24 mouse cellular contexts compared by ENCODE assay signal in genomic region chr13:15670144-15670961, GRCm38 (mm10).
DNase-seq lines count a peak whose midpoint lies in the region; ATAC-seq and TF ChIP-seq lines count a peak whose summit lies in the region.
"Had no signal": no experiment of that assay in that cellular context is flagged by ENCODE, and none has a peak within 500 bp of the region (broad histone marks: within the 10 kb centered on the region; RNA-seq: fewer than 3 reads in every experiment).

No protein-coding gene starts in this region.

- no peak for TF ChIP-seq CTCF in liver, postnatal 0 days (IDR thresholded peaks at IDR 0.05; ENCODE audit: low read depth)

- H3K4me3 ChIP-seq in liver, embryonic 11.5 days (ENCODE audit: low read depth, low read length): no peak overlapping the region
- H3K4me3 ChIP-seq in liver, postnatal 0 days (ENCODE audit: low read depth, low read length): no peak overlapping the region
- H3K4me3 ChIP-seq in intestine, embryonic 16.5 days (ENCODE audit: low read length): no peak overlapping the region
- no peak overlapping the region for H3K4me3 ChIP-seq in forebrain, embryonic 12.5 days (replicated peaks)
- H3K4me3 ChIP-seq in forebrain, embryonic 11.5 days (ENCODE audit: low read depth, low read length): no peak overlapping the region
- H3K4me3 ChIP-seq: heart, embryonic 13.5 days; layer of hippocampus, adult 2 months; limb, embryonic 10.5 days; neural tube, embryonic 13.5 days; stomach, embryonic 15.5 days had no signal

- no peaks in the 10 kb centered on the region for H3K9me3 ChIP-seq in liver, embryonic 11.5 days (ENCODE audit: control insufficient read depth, low read length)
- H3K9me3 ChIP-seq in liver, postnatal 0 days (ENCODE audit: low read length): no peaks in the 10 kb centered on the region
- H3K9me3 ChIP-seq in intestine, embryonic 16.5 days (ENCODE audit: control insufficient read depth, low read length): no peaks in the 10 kb centered on the region
- no peaks in the 10 kb centered on the region for H3K9me3 ChIP-seq in forebrain, embryonic 12.5 days
- H3K9me3 ChIP-seq in forebrain, embryonic 11.5 days (ENCODE audit: control insufficient read depth, low read length): no peaks in the 10 kb centered on the region
- H3K9me3 ChIP-seq: heart, embryonic 13.5 days; limb, embryonic 10.5 days; neural tube, embryonic 13.5 days; stomach, embryonic 15.5 days had no signal

- H3K27ac ChIP-seq in liver, embryonic 11.5 days (ENCODE audit: low read depth, low read length): no peak overlapping the region
- no peak overlapping the region for H3K27ac ChIP-seq in liver, postnatal 0 days (ENCODE audit: low read depth)
- no peak overlapping the region for H3K27ac ChIP-seq in intestine, embryonic 16.5 days (ENCODE audit: low read length)
- no peak overlapping the region for H3K27ac ChIP-seq in forebrain, embryonic 12.5 days
- H3K27ac ChIP-seq in forebrain, embryonic 11.5 days (ENCODE audit: low read depth, low read length): no peak overlapping the region
- H3K27ac ChIP-seq: heart, embryonic 13.5 days; layer of hippocampus, adult 2 months; limb, embryonic 10.5 days; neural tube, embryonic 13.5 days; stomach, embryonic 15.5 days had no signal

- DNase-seq in liver, embryonic 11.5 days (ENCODE audit: low spot score): no peak
- DNase-seq in liver, postnatal 0 days: no peak
- peak; percentile 10 for DNase-seq in fat pad, adult 2 months (ENCODE audit: extremely low read depth, low read depth, low spot score)
- DNase-seq in forebrain, embryonic 11.5 days (ENCODE audit: low spot score): no peak
- no peak for DNase-seq in spleen, postnatal 36 days (ENCODE audit: low spot score in 2 of 2)
- DNase-seq: adrenal gland, postnatal 36 days; cerebellum, adult 9-10 months; gastrocnemius, postnatal 14 days; heart, adult 18-20 months; heart, postnatal 14 days; kidney, adult 8-10 months; kidney, postnatal 14 days; lung, postnatal 10 days; thymus, adult 18-20 months; thymus, postnatal 4 days had no signal

- H3K36me3 ChIP-seq in liver, embryonic 11.5 days (ENCODE audit: control insufficient read depth, insufficient read depth, low read length): no peaks in the 10 kb centered on the region
- no peaks in the 10 kb centered on the region for H3K36me3 ChIP-seq in liver, postnatal 0 days (replicated peaks; ENCODE audit: insufficient read depth, low read length)
- H3K36me3 ChIP-seq in intestine, embryonic 16.5 days (ENCODE audit: control insufficient read depth, insufficient read depth, low read length): no peaks in the 10 kb centered on the region
- H3K36me3 ChIP-seq in forebrain, embryonic 12.5 days (replicated peaks): peaks cover 12% of the 10 kb centered on the region; the same call in 1 of the 2 replicates
- H3K36me3 ChIP-seq in forebrain, embryonic 11.5 days (ENCODE audit: control insufficient read depth, insufficient read depth, low read length): no peaks in the 10 kb centered on the region
- H3K36me3 ChIP-seq: heart, embryonic 13.5 days; neural tube, embryonic 13.5 days; stomach, embryonic 15.5 days had no signal

- H3K4me1 ChIP-seq in liver, embryonic 11.5 days (replicated peaks; ENCODE audit: control insufficient read depth, insufficient read depth, low read length): peaks cover 9% of the 10 kb centered on the region
- H3K4me1 ChIP-seq in liver, postnatal 0 days (ENCODE audit: insufficient read depth): no peaks in the 10 kb centered on the region
- no peaks in the 10 kb centered on the region for H3K4me1 ChIP-seq in intestine, embryonic 16.5 days (ENCODE audit: control insufficient read depth, insufficient read depth, low read length)
- no peaks in the 10 kb centered on the region for H3K4me1 ChIP-seq in forebrain, embryonic 12.5 days
- no peaks in the 10 kb centered on the region for H3K4me1 ChIP-seq in forebrain, embryonic 11.5 days (replicated peaks; ENCODE audit: control insufficient read depth, insufficient read depth, low read length)
- H3K4me1 ChIP-seq: stomach, embryonic 15.5 days had no signal

- no peak overlapping the region for H3K9ac ChIP-seq in liver, embryonic 11.5 days (ENCODE audit: low read depth, low read length)
- no peak overlapping the region for H3K9ac ChIP-seq in liver, postnatal 0 days (replicated peaks)
- H3K9ac ChIP-seq in intestine, embryonic 16.5 days (ENCODE audit: low read depth, low read length): no peak overlapping the region
- no peak overlapping the region for H3K9ac ChIP-seq in forebrain, embryonic 12.5 days
- H3K9ac ChIP-seq in forebrain, embryonic 11.5 days (ENCODE audit: low read length): no peak overlapping the region
- H3K9ac ChIP-seq: heart, embryonic 13.5 days; neural tube, embryonic 13.5 days; stomach, embryonic 15.5 days had no signal

- H3K4me2 ChIP-seq in liver, embryonic 11.5 days: peak overlapping the region; percentile 15; the same call in 1 of the 2 replicates
- no peak overlapping the region for H3K4me2 ChIP-seq in liver, postnatal 0 days (ENCODE audit: low read depth, low read length)
- H3K4me2 ChIP-seq in intestine, embryonic 16.5 days (ENCODE audit: low read depth, low read length): 0 out of 2 replicates have a peak overlapping the region, but pooled peaks have one; percentile 11
- H3K4me2 ChIP-seq in forebrain, embryonic 12.5 days: no peak overlapping the region
- H3K4me2 ChIP-seq in forebrain, embryonic 11.5 days (ENCODE audit: low read depth, low read length, severe bottlenecking): no peak overlapping the region
- H3K4me2 ChIP-seq: heart, embryonic 13.5 days; neural tube, embryonic 13.5 days; stomach, embryonic 15.5 days had no signal

- WGBS in liver, embryonic 11.5 days: 47% methylated on average over 9 of the region's 9 CpGs
- WGBS in liver, postnatal 0 days (ENCODE audit: insufficient replicate concordance): 52% methylated on average over 9 of the region's 9 CpGs
- WGBS in intestine, embryonic 16.5 days: 49% methylated on average over 9 of the region's 9 CpGs
- 85% methylated on average over 9 of the region's 9 CpGs for WGBS in forebrain, embryonic 12.5 days
- 88% methylated on average over 9 of the region's 9 CpGs for WGBS in forebrain, embryonic 11.5 days

- TF ChIP-seq EP300 in liver, postnatal 0 days (IDR thresholded peaks at IDR 0.05; ENCODE audit: low read depth): no peak

- H3K27me3 ChIP-seq in liver, embryonic 11.5 days (replicated peaks; ENCODE audit: control insufficient read depth, insufficient read depth, low read length): no peaks in the 10 kb centered on the region
- H3K27me3 ChIP-seq in liver, postnatal 0 days (ENCODE audit: insufficient read depth, low read length): no peaks in the 10 kb centered on the region
- no peaks in the 10 kb centered on the region for H3K27me3 ChIP-seq in intestine, embryonic 16.5 days (replicated peaks; ENCODE audit: control insufficient read depth, insufficient read depth, low read length)
- no peaks in the 10 kb centered on the region for H3K27me3 ChIP-seq in forebrain, embryonic 12.5 days
- H3K27me3 ChIP-seq in forebrain, embryonic 11.5 days (ENCODE audit: control insufficient read depth, insufficient read depth, low read length): no peaks in the 10 kb centered on the region
- H3K27me3 ChIP-seq: neural tube, embryonic 13.5 days; stomach, embryonic 15.5 days had no signal

- ATAC-seq in liver, embryonic 11.5 days (replicated peaks; ENCODE audit: low FRiP score): peak; percentile 80
- no peak for ATAC-seq in liver, postnatal 0 days
- peak; percentile 93 for ATAC-seq in intestine, embryonic 16.5 days
- 0 out of 2 replicates have a peak, but pooled peaks have one; percentile 37 for ATAC-seq in megakaryocyte progenitor cell, adult 5-6 weeks (replicated peaks; ENCODE audit: poor library complexity)
- ATAC-seq in forebrain, embryonic 12.5 days (ENCODE audit: low FRiP score): no peak
- ATAC-seq in forebrain, embryonic 11.5 days (replicated peaks; ENCODE audit: low FRiP score): no peak
- ATAC-seq: forebrain, embryonic 16.5 days had no signal

Comparison
In these comparisons a context has a peak if more than half of its experiments do, and no peak if none do; other contexts are left out.
1. ATAC-seq: peak in liver, embryonic 11.5 days (single experiment), intestine, embryonic 16.5 days (single experiment) and megakaryocyte progenitor cell, adult 5-6 weeks (single experiment); none in liver, postnatal 0 days (single experiment), forebrain, embryonic 12.5 days (single experiment) and forebrain, embryonic 11.5 days (single experiment).
2. H3K4me2 ChIP-seq: peak in liver, embryonic 11.5 days (single experiment) and intestine, embryonic 16.5 days (single experiment); none in liver, postnatal 0 days (single experiment), forebrain, embryonic 12.5 days (single experiment) and forebrain, embryonic 11.5 days (single experiment).